Mouse (Mus musculus) forebrain, embryonic 11.5 days (tissue): Measurements from ENCODE around the gene 2010003K11Rik. TPM values are rescaled to one million over a fixed set of nuclear protein-coding genes. Genes with fewer than 3 reads are reported as not detected.
"Not testable (repeated sequence)": the region's sequence is repeated elsewhere in the genome, so short reads cannot be mapped to it uniquely, and the experiment has no call there.

Experiments used
- ATAC-seq: fragments of 200-750 bp; cut with Nextera tagmentation; replicated peaks from 2 replicates; pipeline ENCODE4 v1.8.0; 2017; ENCODE audit warnings: moderate TSS enrichment; ENCODE audit not compliant: low FRiP score
- DNase-seq: peaks from one replicate; pipeline ENCODE4 v3.0.0-alpha.2; 2017; ENCODE audit warnings: low spot score
- H3K27ac ChIP-seq: fragments of 300-500 bp; sonication (generic); 2 replicates; pipeline ENCODE4 v1.5.1; 2014; ENCODE audit warnings: low read depth, low read length
- H3K27me3 ChIP-seq: fragments of 300-500 bp; sonication (generic); 2 replicates; pipeline ENCODE4 v1.6.1; 2014; ENCODE audit warnings: mild to moderate bottlenecking, low read length, mixed read lengths; ENCODE audit not compliant: control insufficient read depth, insufficient read depth
- H3K36me3 ChIP-seq: fragments of 300-500 bp; sonication (generic); 2 replicates; pipeline ENCODE4 v1.6.1; 2014; ENCODE audit warnings: mild to moderate bottlenecking, low read length, moderate library complexity, mixed read lengths; ENCODE audit not compliant: control insufficient read depth, insufficient read depth
- H3K4me1 ChIP-seq: fragments of 300-500 bp; sonication (generic); replicated peaks from 2 replicates; pipeline ENCODE4 v1.6.1; 2014; ENCODE audit warnings: low read length, mixed read lengths; ENCODE audit not compliant: control insufficient read depth, insufficient read depth
- H3K4me2 ChIP-seq: fragments of 300-500 bp; sonication (generic); 2 replicates; pipeline ENCODE4 v1.6.1; 2014; ENCODE audit warnings: low read depth, mild to moderate bottlenecking, low read length, moderate library complexity, mixed read lengths; ENCODE audit not compliant: severe bottlenecking
- H3K4me3 ChIP-seq: fragments of 300-500 bp; sonication (generic); 2 replicates; pipeline ENCODE4 v1.5.1; 2014; ENCODE audit warnings: low read depth, low read length
- H3K9ac ChIP-seq: fragments of 300-500 bp; sonication (generic); 2 replicates; pipeline ENCODE4 v1.6.1; 2014; ENCODE audit warnings: low read length
- H3K9me3 ChIP-seq: fragments of 300-500 bp; sonication (generic); 2 replicates; pipeline ENCODE4 v1.6.1; 2016; ENCODE audit warnings: low read length, mixed read lengths; ENCODE audit not compliant: control insufficient read depth
- WGBS: fragments of 180-500 bp; shearing (Covaris S2); extraction: QIAGEN DNeasy Blood & Tissue Kit; methylation state at CpG from one replicate; pipeline ENCODE4 v1.1.7; 2014; 5-methylcytosine and 5-hydroxymethylcytosine counted together
- polyA plus RNA-seq: library from polyadenylated mRNA; unstranded; fragments of >200 nt; fragmentation: Nextera tagmentation; extraction: Ambion mirVana; gene quantifications from 2 replicates; pipeline ENCODE4 v1.2.1, GENCODE M21; 2014

2010003K11Rik gene
- polyA plus RNA-seq, 1 experiment from 2014 or later, result not detected

- WGBS, result 89% methylated on average over 15 of the region's 15 CpGs
Observed at GRCm38 (mm10) chr19:4455071-4455800, 43.1 kb downstream of the 2010003K11Rik start.

DNA sequence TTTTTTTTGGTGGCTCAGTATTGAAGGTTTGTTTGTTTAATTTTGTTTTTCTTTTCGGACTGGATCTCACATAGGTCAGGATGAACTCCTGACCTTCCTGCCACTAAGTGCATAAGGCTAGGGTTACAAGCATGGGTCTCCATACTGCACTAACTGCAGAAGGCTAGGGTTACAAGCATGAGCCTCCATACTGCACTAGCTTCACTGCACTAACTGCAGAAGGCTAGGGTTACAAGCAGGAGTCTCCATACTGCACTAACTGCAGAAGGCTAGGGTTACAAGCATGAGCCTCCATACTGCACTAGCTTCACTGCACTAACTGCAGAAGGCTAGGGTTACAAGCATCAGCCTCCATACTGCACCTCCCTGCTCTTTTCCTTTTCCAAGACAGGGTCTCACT lies 44.3 kb downstream of the 2010003K11Rik start:
- WGBS, result 68% methylated on average over 1 of the region's 1 CpGs
- not testable (repeated sequence) for ATAC-seq, H3K4me3 ChIP-seq, DNase-seq, H3K36me3 ChIP-seq, H3K9me3 ChIP-seq, H3K9ac ChIP-seq, H3K27me3 ChIP-seq, H3K4me2 ChIP-seq, H3K4me1 ChIP-seq, H3K27ac ChIP-seq

More at GRCm38 (mm10) chr19:4455071-4455800, 43.1 kb downstream of the 2010003K11Rik start:
- H3K9me3 ChIP-seq, result no peaks in the 10 kb centered on the region
- no peaks in the 10 kb centered on the region for H3K27me3 ChIP-seq
- no peak overlapping the region for H3K4me2 ChIP-seq
- H3K27ac ChIP-seq, result no peak overlapping the region
- no peak overlapping the region for H3K9ac ChIP-seq
- H3K4me3 ChIP-seq, result no peak overlapping the region
- H3K36me3 ChIP-seq, result no peaks in the 10 kb centered on the region
- ATAC-seq, result no peak
- H3K4me1 ChIP-seq, result no peaks in the 10 kb centered on the region
- no peak for DNase-seq

- Histone ChIP-seq H3K4me3 (no peak overlapping the region), H3K4me2 (no peak overlapping the region), H3K9me3 (no peaks in the 10 kb centered on the region), H3K4me1 (no peaks in the 10 kb centered on the region), H3K9ac (no peak overlapping the region), H3K27me3 (no peaks in the 10 kb centered on the region), H3K36me3 (no peaks in the 10 kb centered on the region), H3K27ac (no peak overlapping the region)
- WGBS, result 46% methylated on average over 4 of the region's 4 CpGs
- DNase-seq (no peak), ATAC-seq (no peak)
Observed at GRCm38 (mm10) chr19:4452525-4452924, 45.9 kb downstream of the 2010003K11Rik start.

GRCm38 (mm10) chr19:4451965-4452364 lies 46.4 kb downstream of the 2010003K11Rik start:
- Histone ChIP-seq H3K9ac (no peak overlapping the region), H3K4me2 (no peak overlapping the region), H3K9me3 (no peaks in the 10 kb centered on the region), H3K27ac (no peak overlapping the region), H3K4me1 (no peaks in the 10 kb centered on the region), H3K4me3 (no peak overlapping the region), H3K36me3 (no peaks in the 10 kb centered on the region), H3K27me3 (no peaks in the 10 kb centered on the region)
- DNase-seq, result no peak
- WGBS, result 16% methylated on average over 5 of the region's 5 CpGs
- no peak for ATAC-seq

GRCm38 (mm10) chr19:4451098-4451497 lies 47.3 kb downstream of the 2010003K11Rik start:
- no peaks in the 10 kb centered on the region for H3K27me3 ChIP-seq
- H3K27ac ChIP-seq, result no peak overlapping the region
- H3K4me3 ChIP-seq, result no peak overlapping the region
- no peak overlapping the region for H3K4me2 ChIP-seq
- H3K4me1 ChIP-seq, result no peaks in the 10 kb centered on the region
- H3K9me3 ChIP-seq, result no peaks in the 10 kb centered on the region
- ATAC-seq, result no peak
- 68% methylated on average over 8 of the region's 8 CpGs for whole genome bisulfite sequencing
- no peaks in the 10 kb centered on the region for H3K36me3 ChIP-seq
- H3K9ac ChIP-seq, result no peak overlapping the region
- no peak for DNase-seq

- Histone ChIP-seq H3K9ac (no peak overlapping the region), H3K4me2 (no peak overlapping the region), H3K9me3 (no peaks in the 10 kb centered on the region), H3K4me3 (no peak overlapping the region), H3K4me1 (no peaks in the 10 kb centered on the region), H3K27me3 (no peaks in the 10 kb centered on the region), H3K27ac (no peak overlapping the region), H3K36me3 (no peaks in the 10 kb centered on the region)
- no peak for DNase-seq
- WGBS, result 69% methylated on average over 5 of the region's 5 CpGs
- ATAC-seq, result no peak
Observed at GRCm38 (mm10) chr19:4450666-4451065, 47.7 kb downstream of the 2010003K11Rik start.

DNA sequence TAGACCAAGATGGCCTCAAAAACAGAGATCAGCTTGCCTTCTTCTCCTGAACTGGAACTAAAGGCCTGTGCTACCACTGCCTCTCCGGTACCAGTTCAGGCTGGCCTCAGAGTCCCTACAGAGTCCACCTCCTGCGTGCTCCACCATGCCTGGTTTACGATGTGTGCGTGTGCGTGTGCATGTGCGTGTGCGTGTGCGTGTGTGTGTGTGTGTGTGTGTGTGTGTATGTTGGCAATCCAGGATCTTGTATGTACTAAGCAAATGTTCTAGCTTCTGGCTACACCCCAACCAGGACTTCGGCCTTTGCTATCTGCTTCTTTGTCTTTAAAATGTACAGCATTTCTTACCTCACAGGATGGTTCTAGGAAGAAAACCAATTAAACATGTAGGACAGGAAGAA lies 49.2 kb downstream of the 2010003K11Rik start:
- Histone ChIP-seq H3K9ac (no peak overlapping the region), H3K9me3 (no peaks in the 10 kb centered on the region), H3K27ac (no peak overlapping the region), H3K4me1 (no peaks in the 10 kb centered on the region), H3K36me3 (no peaks in the 10 kb centered on the region), H3K27me3 (no peaks in the 10 kb centered on the region), H3K4me2 (no peak overlapping the region), H3K4me3 (no peak overlapping the region)
- ATAC-seq, result no peak
- 96% methylated on average over 9 of the region's 9 CpGs for WGBS
- no peak for DNase-seq

GRCm38 (mm10) chr19:4447445-4447844 lies 50.9 kb downstream of the 2010003K11Rik start:
- Histone ChIP-seq H3K4me3 (no peak overlapping the region), H3K36me3 (no peaks in the 10 kb centered on the region), H3K9ac (no peak overlapping the region), H3K27ac (no peak overlapping the region), H3K4me1 (no peaks in the 10 kb centered on the region), H3K4me2 (no peak overlapping the region), H3K9me3 (no peaks in the 10 kb centered on the region), H3K27me3 (no peaks in the 10 kb centered on the region)
- no peak for ATAC-seq
- WGBS, result 83% methylated on average over 9 of the region's 9 CpGs
- DNase-seq, result no peak
